Mouse (Mus musculus): ENCODE measurements at regions not wholly inside any gene's neighbourhood (a gene's known extent, or its start where the extent isn't known, plus 50 kb on each side); places are given as distances from the start of the nearest gene placed in this dataset.

DNA sequence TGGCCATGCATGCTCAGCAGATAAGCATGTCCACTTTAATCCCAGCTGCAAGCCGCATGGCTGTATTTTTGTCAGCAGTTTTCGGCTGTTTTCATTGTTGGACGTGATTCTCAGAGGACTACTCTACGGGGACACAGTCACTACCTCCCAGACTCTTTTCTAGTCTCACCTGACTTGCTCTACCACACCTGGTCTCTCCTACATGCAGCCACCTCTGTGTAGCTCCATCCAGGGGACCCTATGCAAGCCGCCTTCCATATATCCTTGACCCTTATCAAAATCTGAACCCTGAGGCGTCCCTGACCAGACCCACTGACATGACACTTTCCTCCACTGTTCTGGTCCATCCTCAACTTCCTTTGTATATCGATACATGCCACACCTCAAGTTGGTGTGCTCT, 402.2 kb downstream of the Efnb2 start:
- no peak for ATAC-seq
- no peak overlapping the region for H3K4me2 ChIP-seq (replicated peaks; ENCODE audit: low read depth)
- 0 out of 2 replicates have a peak, but pooled peaks cover 3% of the 10 kb centered on the region for H3K4me1 ChIP-seq (replicated peaks; ENCODE audit: control insufficient read depth, insufficient read depth, low read length)
- no peak overlapping the region for H3K4me3 ChIP-seq (ENCODE audit: low read depth, low read length)
- WGBS = 93% methylated on average over 7 of the region's 7 CpGs
- H3K9ac ChIP-seq (ENCODE audit: low read depth, low read length) = no peak overlapping the region
- no peaks in the 10 kb centered on the region for H3K27me3 ChIP-seq (replicated peaks; ENCODE audit: control insufficient read depth, insufficient read depth, low read length)
- H3K9me3 ChIP-seq (ENCODE audit: control insufficient read depth) = no peaks in the 10 kb centered on the region
- no peak overlapping the region for H3K27ac ChIP-seq (ENCODE audit: low read depth, low read length)
- H3K36me3 ChIP-seq (ENCODE audit: control insufficient read depth, insufficient read depth) = no peaks in the 10 kb centered on the region
- no peak for TF ChIP-seq CTCF (IDR thresholded peaks at IDR 0.05; ENCODE audit: low read depth)

DNA sequence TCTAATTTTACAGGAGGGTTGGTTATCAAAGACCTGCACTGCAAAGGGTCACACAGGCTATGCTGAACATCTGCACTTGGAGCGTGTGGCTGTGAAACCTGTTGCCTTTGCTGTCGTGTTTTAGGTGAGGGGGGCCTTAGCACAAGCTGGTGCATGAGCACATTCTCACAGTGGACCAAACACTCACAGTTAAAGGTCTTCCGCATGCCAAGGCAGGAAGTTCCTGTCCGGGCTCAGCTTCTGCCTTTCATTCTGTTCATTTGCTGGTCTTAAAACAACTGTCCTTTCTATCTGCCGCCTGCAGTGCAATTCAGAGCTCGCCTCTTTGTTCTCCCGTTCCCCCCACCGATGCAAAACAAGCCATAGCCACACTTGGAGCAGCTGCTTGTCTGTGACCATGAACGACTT, 402.8 kb downstream of the Efnb2 start:
- H3K27ac ChIP-seq (ENCODE audit: low read depth, low read length) = no peak overlapping the region

DNA sequence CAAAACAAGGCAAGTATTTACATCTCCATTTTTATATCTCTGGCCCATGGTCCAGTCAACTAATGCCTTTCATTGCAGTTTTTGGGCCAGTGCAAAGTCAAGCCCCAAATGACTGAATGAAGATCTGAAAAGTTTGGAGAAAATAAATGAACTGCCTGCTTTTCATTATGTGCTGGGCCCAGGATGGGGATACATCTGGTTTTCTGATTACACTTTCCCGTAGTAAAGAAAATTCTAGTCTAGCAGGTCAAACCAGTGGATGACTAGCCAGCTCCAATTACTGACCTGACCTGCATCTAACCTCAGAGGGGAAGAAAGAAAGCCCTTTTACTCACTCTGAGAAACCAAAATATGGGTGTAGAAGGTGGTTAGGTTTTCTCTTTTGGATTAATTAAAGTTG, 404.7 kb downstream of the Efnb2 start:
- Histone ChIP-seq H3K36me3 (ENCODE audit: control insufficient read depth, insufficient read depth) (no peaks in the 10 kb centered on the region), H3K9ac (ENCODE audit: low read depth, low read length) (no peak overlapping the region), H3K4me2 (replicated peaks; ENCODE audit: low read depth) (no peak overlapping the region), H3K27me3 (replicated peaks; ENCODE audit: control insufficient read depth, insufficient read depth, low read length) (no peaks in the 10 kb centered on the region), H3K4me3 (ENCODE audit: low read depth, low read length) (no peak overlapping the region), H3K9me3 (ENCODE audit: control insufficient read depth) (no peaks in the 10 kb centered on the region), H3K27ac (ENCODE audit: low read depth, low read length) (no peak overlapping the region), H3K4me1 (replicated peaks; ENCODE audit: control insufficient read depth, insufficient read depth, low read length) (0 out of 2 replicates have a peak, but pooled peaks cover 3% of the 10 kb centered on the region)
- WGBS = 40% methylated on average over 1 of the region's 1 CpGs
- no peak for ATAC-seq
- no peak for TF ChIP-seq CTCF (IDR thresholded peaks at IDR 0.05; ENCODE audit: low read depth)

More for the DNA sequence above, 402.8 kb downstream of the Efnb2 start:
- Histone ChIP-seq H3K27me3 (replicated peaks; ENCODE audit: control insufficient read depth, insufficient read depth, low read length) (no peaks in the 10 kb centered on the region), H3K9me3 (ENCODE audit: control insufficient read depth) (no peaks in the 10 kb centered on the region), H3K36me3 (ENCODE audit: control insufficient read depth, insufficient read depth) (no peaks in the 10 kb centered on the region), H3K4me1 (replicated peaks; ENCODE audit: control insufficient read depth, insufficient read depth, low read length) (0 out of 2 replicates have a peak, but pooled peaks cover 3% of the 10 kb centered on the region), H3K4me3 (ENCODE audit: low read depth, low read length) (no peak overlapping the region), H3K9ac (ENCODE audit: low read depth, low read length) (no peak overlapping the region), H3K4me2 (replicated peaks; ENCODE audit: low read depth) (no peak overlapping the region)
- no peak for ATAC-seq
- 49% methylated on average over 9 of the region's 9 CpGs for WGBS
- TF ChIP-seq CTCF (IDR thresholded peaks at IDR 0.05; ENCODE audit: low read depth) = no peak

DNA sequence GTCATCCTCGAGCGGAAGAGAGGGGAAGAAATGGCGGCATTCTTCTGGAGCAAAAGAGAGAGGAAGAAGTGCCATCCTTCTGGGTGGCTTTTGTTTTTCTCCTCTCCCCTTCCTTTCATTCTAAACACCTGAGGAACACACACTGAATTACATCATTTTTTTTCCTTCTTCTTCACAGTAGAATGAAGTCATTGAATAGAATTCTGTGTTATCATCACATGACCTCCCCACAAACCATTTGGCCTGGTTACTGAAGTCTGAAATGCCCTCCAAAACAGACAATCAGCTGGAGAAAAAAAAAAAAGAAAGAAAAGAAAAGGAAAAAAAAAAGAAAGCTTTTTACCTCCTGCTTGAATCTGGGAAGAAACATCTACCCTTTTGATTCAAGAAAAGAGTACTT, 406.6 kb downstream of the Efnb2 start:
- Histone ChIP-seq H3K9me3 (ENCODE audit: control insufficient read depth) (no peaks in the 10 kb centered on the region), H3K27me3 (replicated peaks; ENCODE audit: control insufficient read depth, insufficient read depth, low read length) (no peaks in the 10 kb centered on the region), H3K4me3 (ENCODE audit: low read depth, low read length) (no peak overlapping the region), H3K9ac (ENCODE audit: low read depth, low read length) (no peak overlapping the region), H3K27ac (ENCODE audit: low read depth, low read length) (no peak overlapping the region), H3K36me3 (ENCODE audit: control insufficient read depth, insufficient read depth) (no peaks in the 10 kb centered on the region), H3K4me1 (replicated peaks; ENCODE audit: control insufficient read depth, insufficient read depth, low read length) (no peaks in the 10 kb centered on the region), H3K4me2 (replicated peaks; ENCODE audit: low read depth) (no peak overlapping the region)
- TF ChIP-seq CTCF (IDR thresholded peaks at IDR 0.05; ENCODE audit: low read depth) = no peak
- ATAC-seq = no peak
- 98% methylated on average over 3 of the region's 3 CpGs for WGBS

DNA sequence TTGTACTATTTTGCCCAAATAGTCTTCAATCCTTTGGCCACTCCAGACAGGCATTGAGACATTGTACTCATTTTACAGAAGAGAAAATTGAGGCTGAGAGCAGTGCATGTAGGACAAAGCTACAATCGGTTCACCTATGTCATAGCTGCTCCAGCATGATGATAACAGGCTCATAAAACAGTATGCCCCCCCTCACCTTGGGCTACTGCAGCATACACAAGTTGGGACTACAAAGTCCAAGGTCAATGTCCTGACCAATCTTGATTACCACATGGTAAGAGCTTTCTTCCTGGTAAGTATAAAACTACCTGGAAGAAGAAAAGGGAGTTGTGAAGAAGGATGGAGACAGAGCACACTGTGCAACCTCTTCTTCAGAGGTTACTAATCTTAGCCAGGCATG, 416.4 kb downstream of the Efnb2 start:
- Histone ChIP-seq H3K4me2 (replicated peaks; ENCODE audit: low read depth) (no peak overlapping the region), H3K27ac (ENCODE audit: low read depth, low read length) (no peak overlapping the region), H3K27me3 (replicated peaks; ENCODE audit: control insufficient read depth, insufficient read depth, low read length) (no peaks in the 10 kb centered on the region), H3K4me3 (ENCODE audit: low read depth, low read length) (no peak overlapping the region), H3K9me3 (ENCODE audit: control insufficient read depth) (no peaks in the 10 kb centered on the region), H3K36me3 (ENCODE audit: control insufficient read depth, insufficient read depth) (no peaks in the 10 kb centered on the region), H3K9ac (ENCODE audit: low read depth, low read length) (no peak overlapping the region), H3K4me1 (replicated peaks; ENCODE audit: control insufficient read depth, insufficient read depth, low read length) (no peaks in the 10 kb centered on the region)
- peak; percentile 90 for ATAC-seq
- TF ChIP-seq CTCF (IDR thresholded peaks at IDR 0.05; ENCODE audit: low read depth) = no peak
- WGBS = 45% methylated on average over 1 of the region's 1 CpGs

DNA sequence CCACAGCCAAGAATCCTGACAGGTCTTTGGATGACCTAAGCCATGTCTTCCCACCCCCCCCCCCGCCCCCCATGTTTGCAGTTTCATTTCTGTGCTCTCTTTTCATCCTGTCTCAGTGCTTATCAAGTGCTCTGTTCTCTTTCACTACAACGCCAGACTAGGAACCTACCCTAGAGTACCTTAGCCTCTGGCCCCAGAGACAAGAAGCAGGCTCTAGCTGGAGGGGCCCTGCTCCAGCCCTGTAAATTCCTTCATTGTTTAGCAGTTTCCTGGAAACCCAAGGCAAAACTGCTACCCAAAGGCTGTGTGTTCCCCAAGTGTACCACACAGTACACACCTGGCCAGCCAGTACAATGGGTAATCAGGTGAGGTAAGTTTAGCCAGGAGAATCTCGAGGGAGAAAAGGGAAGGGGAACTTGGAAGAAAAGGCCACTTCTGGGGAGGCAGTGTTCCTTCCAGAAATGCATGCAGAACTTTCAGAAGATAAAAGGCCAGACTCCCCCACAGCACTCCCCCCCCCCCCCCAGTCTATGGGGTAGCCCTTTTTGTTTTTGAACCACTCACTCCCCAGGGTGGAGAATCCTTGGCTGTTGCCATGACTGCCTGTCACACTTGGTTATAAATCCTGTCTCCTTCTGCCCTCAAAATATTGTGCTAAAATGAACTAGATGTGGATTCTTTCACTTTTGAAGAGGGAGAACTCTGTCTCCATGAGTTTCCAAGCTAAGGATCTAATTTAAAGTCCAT, 419.1 kb downstream of the Efnb2 start:
- Histone ChIP-seq H3K27ac (ENCODE audit: low read depth, low read length) (no peak overlapping the region), H3K4me1 (replicated peaks; ENCODE audit: control insufficient read depth, insufficient read depth, low read length) (peaks cover 6% of the 10 kb centered on the region; the same call in 1 of the 2 replicates), H3K4me2 (replicated peaks; ENCODE audit: low read depth) (no peak overlapping the region), H3K4me3 (ENCODE audit: low read depth, low read length) (no peak overlapping the region), H3K27me3 (replicated peaks; ENCODE audit: control insufficient read depth, insufficient read depth, low read length) (no peaks in the 10 kb centered on the region; the same call in 1 of the 2 replicates), H3K36me3 (ENCODE audit: control insufficient read depth, insufficient read depth) (no peaks in the 10 kb centered on the region), H3K9ac (ENCODE audit: low read depth, low read length) (no peak overlapping the region), H3K9me3 (ENCODE audit: control insufficient read depth) (no peaks in the 10 kb centered on the region)
- 25% methylated on average over 3 of the region's 3 CpGs for WGBS
- TF ChIP-seq CTCF (IDR thresholded peaks at IDR 0.05; ENCODE audit: low read depth) = no peak
- peak; percentile 18; the same call in 1 of the 2 replicates for ATAC-seq

All from intestine, postnatal 0 days (tissue).